Mouse (Mus musculus): ENCODE data around the gene Nod1.

DNA sequence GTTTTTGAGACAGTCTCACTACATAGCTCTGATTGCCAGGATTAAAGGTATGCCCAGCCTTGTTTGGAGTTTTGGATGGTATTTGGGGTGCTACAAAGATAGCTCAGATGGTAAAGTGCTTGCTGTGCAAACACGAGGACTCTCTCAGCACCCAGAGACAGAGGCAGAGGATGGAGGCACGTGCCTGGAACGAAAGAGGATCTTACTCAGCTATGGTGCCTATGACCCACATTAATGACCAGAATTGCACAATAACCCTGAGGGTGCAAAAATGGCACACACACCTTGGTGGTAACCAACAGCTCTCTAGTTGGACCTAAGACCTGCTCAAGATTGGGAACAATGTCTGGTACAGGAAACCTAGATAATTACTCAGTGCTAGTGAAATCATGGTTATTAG, 19.9 kb downstream of the Nod1 start:
- TF ChIP-seq GATA1 (IDR thresholded peaks at IDR 0.05; ENCODE audit: borderline replicate concordance, low read length) (no peak), FLI1 (IDR thresholded peaks at IDR 0.05; ENCODE audit: low read length) (no peak)

Measured in megakaryocyte, embryonic 14.5 days (primary cell).